Mouse (Mus musculus) hindbrain, embryonic 12.5 days (tissue): Measurements from ENCODE around the gene March8. TPM values are rescaled to one million over a fixed set of nuclear protein-coding genes. Genes with fewer than 3 reads are reported as not detected.

Experiments
- ATAC-seq: fragments of 200-750 bp; cut with Nextera tagmentation; 2 replicates; pipeline ENCODE4 v1.8.0; 2017; ENCODE audit warnings: moderate TSS enrichment; ENCODE audit not compliant: low FRiP score
- H3K27ac ChIP-seq: fragments of 300-500 bp; sonication (generic); 2 replicates; pipeline ENCODE4 v1.5.1; 2016; ENCODE audit warnings: mild to moderate bottlenecking
- H3K27me3 ChIP-seq: fragments of 300-500 bp; sonication (generic); 2 replicates; pipeline ENCODE4 v1.6.1; 2016; ENCODE audit warnings: mild to moderate bottlenecking
- H3K36me3 ChIP-seq: fragments of 300-500 bp; sonication (generic); 2 replicates; pipeline ENCODE4 v1.6.1; 2016; ENCODE audit warnings: mild to moderate bottlenecking
- H3K4me1 ChIP-seq: fragments of 300-500 bp; sonication (generic); 2 replicates; pipeline ENCODE4 v1.6.1; 2016
- H3K4me2 ChIP-seq: fragments of 300-500 bp; sonication (generic); replicated peaks from 2 replicates; pipeline ENCODE4 v1.6.1; 2016; ENCODE audit warnings: mild to moderate bottlenecking
- H3K4me3 ChIP-seq: fragments of 300-500 bp; sonication (generic); 2 replicates; pipeline ENCODE4 v1.5.1; 2016; ENCODE audit warnings: mild to moderate bottlenecking
- H3K9ac ChIP-seq: fragments of 300-500 bp; sonication (generic); 2 replicates; pipeline ENCODE4 v1.6.1; 2016; ENCODE audit warnings: mild to moderate bottlenecking, moderate library complexity
- H3K9me3 ChIP-seq: fragments of 300-500 bp; sonication (generic); replicated peaks from 2 replicates; pipeline ENCODE4 v1.6.1; 2016; ENCODE audit warnings: mild to moderate bottlenecking
- WGBS: fragments of 180-500 bp; shearing (Covaris S2); methylation state at CpG from one replicate; pipeline ENCODE4 v1.1.7; 2016; 5-methylcytosine and 5-hydroxymethylcytosine counted together
- polyA plus RNA-seq: library from polyadenylated mRNA; unstranded; fragments of >200 nt; fragmentation: Nextera tagmentation; extraction: Ambion mirVana; gene quantifications from 2 replicates; pipeline ENCODE4 v1.2.1, GENCODE M21; 2016

March8 gene
- polyA plus RNA-seq, 1 experiment from 2014 or later: 65.0 TPM

- WGBS: 94% methylated on average over 12 of the region's 12 CpGs
- ATAC-seq: no peak
- Histone ChIP-seq H3K9ac (no peak overlapping the region), H3K36me3 (peaks cover 23% of the 10 kb centered on the region; the same call in 1 of the 2 replicates), H3K27ac (no peak overlapping the region), H3K9me3 (no peaks in the 10 kb centered on the region), H3K27me3 (no peaks in the 10 kb centered on the region), H3K4me1 (peaks cover 40% of the 10 kb centered on the region), H3K4me2 (no peak overlapping the region), H3K4me3 (no peak overlapping the region)
Observed at GRCm38 (mm10) chr6:116401746-116402423, 64.1 kb downstream of the March8 start.

GRCm38 (mm10) chr6:116402426-116402825 is 64.6 kb downstream of the March8 start:
- no peak for ATAC-seq
- Histone ChIP-seq H3K27ac (no peak overlapping the region), H3K27me3 (no peaks in the 10 kb centered on the region), H3K4me1 (peaks cover 35% of the 10 kb centered on the region), H3K9me3 (no peaks in the 10 kb centered on the region), H3K9ac (no peak overlapping the region), H3K4me3 (no peak overlapping the region), H3K4me2 (no peak overlapping the region), H3K36me3 (peaks cover 25% of the 10 kb centered on the region; the same call in 1 of the 2 replicates)
- WGBS: 92% methylated on average over 3 of the region's 3 CpGs

GRCm38 (mm10) chr6:116405243-116405642 is 67.4 kb downstream of the March8 start:
- Histone ChIP-seq H3K4me3 (no peak overlapping the region), H3K36me3 (peaks cover 34% of the 10 kb centered on the region), H3K9ac (no peak overlapping the region), H3K27me3 (no peaks in the 10 kb centered on the region), H3K27ac (peak overlapping the region; percentile 58), H3K4me2 (no peak overlapping the region), H3K4me1 (peaks cover 23% of the 10 kb centered on the region), H3K9me3 (no peaks in the 10 kb centered on the region)
- 28% methylated on average over 9 of the region's 9 CpGs for WGBS
- peak; percentile 71 for ATAC-seq

- no peaks in the 10 kb centered on the region for H3K9me3 ChIP-seq
- peaks cover 39% of the 10 kb centered on the region for H3K36me3 ChIP-seq
- WGBS: 70% methylated on average over 5 of the region's 5 CpGs
- no peak overlapping the region for H3K4me3 ChIP-seq
- H3K4me2 ChIP-seq: no peak overlapping the region
- peak overlapping the region; percentile 58 for H3K27ac ChIP-seq
- ATAC-seq: no peak; the same call in 1 of the 2 replicates
- H3K4me1 ChIP-seq: peaks cover 23% of the 10 kb centered on the region
- H3K9ac ChIP-seq: no peak overlapping the region
- H3K27me3 ChIP-seq: no peaks in the 10 kb centered on the region
Observed at GRCm38 (mm10) chr6:116405715-116406114, 67.9 kb downstream of the March8 start.

- Histone ChIP-seq H3K27me3 (no peaks in the 10 kb centered on the region), H3K4me3 (no peak overlapping the region), H3K4me2 (no peak overlapping the region), H3K4me1 (peaks cover 23% of the 10 kb centered on the region), H3K36me3 (peaks cover 37% of the 10 kb centered on the region), H3K9me3 (no peaks in the 10 kb centered on the region), H3K27ac (no peak overlapping the region), H3K9ac (no peak overlapping the region)
- WGBS: 79% methylated on average over 2 of the region's 2 CpGs
- ATAC-seq: no peak
Observed at GRCm38 (mm10) chr6:116406152-116406551, 68.3 kb downstream of the March8 start.

GRCm38 (mm10) chr6:116406680-116407079 is 68.9 kb downstream of the March8 start:
- ATAC-seq: no peak
- Histone ChIP-seq H3K4me3 (no peak overlapping the region), H3K36me3 (peaks cover 33% of the 10 kb centered on the region), H3K4me2 (no peak overlapping the region), H3K4me1 (peaks cover 23% of the 10 kb centered on the region), H3K9ac (no peak overlapping the region), H3K9me3 (no peaks in the 10 kb centered on the region), H3K27me3 (no peaks in the 10 kb centered on the region), H3K27ac (no peak overlapping the region)
- 65% methylated on average over 5 of the region's 5 CpGs for WGBS

- no peak overlapping the region for H3K4me3 ChIP-seq
- ATAC-seq: no peak
- 92% methylated on average over 4 of the region's 4 CpGs for WGBS
- H3K9me3 ChIP-seq: no peaks in the 10 kb centered on the region
- H3K27ac ChIP-seq: no peak overlapping the region
- H3K4me2 ChIP-seq: no peak overlapping the region
- no peak overlapping the region for H3K9ac ChIP-seq
- H3K36me3 ChIP-seq: peaks cover 28% of the 10 kb centered on the region
- peaks cover 23% of the 10 kb centered on the region for H3K4me1 ChIP-seq
- no peaks in the 10 kb centered on the region for H3K27me3 ChIP-seq
Observed at GRCm38 (mm10) chr6:116407216-116407615, 69.4 kb downstream of the March8 start.

GRCm38 (mm10) chr6:116407956-116408657 is 70.3 kb downstream of the March8 start:
- H3K27me3 ChIP-seq: no peaks in the 10 kb centered on the region
- no peaks in the 10 kb centered on the region for H3K9me3 ChIP-seq
- no peak overlapping the region for H3K4me3 ChIP-seq
- no peak overlapping the region for H3K9ac ChIP-seq
- WGBS: 87% methylated on average over 6 of the region's 6 CpGs
- H3K36me3 ChIP-seq: peaks cover 31% of the 10 kb centered on the region
- no peak for ATAC-seq
- no peak overlapping the region for H3K4me2 ChIP-seq
- peaks cover 23% of the 10 kb centered on the region for H3K4me1 ChIP-seq
- no peak overlapping the region for H3K27ac ChIP-seq

GRCm38 (mm10) chr6:116410436-116410835 is 72.6 kb downstream of the March8 start:
- H3K27me3 ChIP-seq: no peaks in the 10 kb centered on the region
- WGBS: 96% methylated on average over 10 of the region's 10 CpGs
- H3K9ac ChIP-seq: no peak overlapping the region
- no peak for ATAC-seq
- no peak overlapping the region for H3K4me3 ChIP-seq
- H3K36me3 ChIP-seq: peaks cover 29% of the 10 kb centered on the region
- H3K4me2 ChIP-seq: no peak overlapping the region
- no peak overlapping the region for H3K27ac ChIP-seq
- no peaks in the 10 kb centered on the region for H3K9me3 ChIP-seq
- H3K4me1 ChIP-seq: peaks cover 11% of the 10 kb centered on the region

- no peaks in the 10 kb centered on the region; the same call in 1 of the 2 replicates for H3K4me1 ChIP-seq
- no peak overlapping the region for H3K27ac ChIP-seq
- H3K4me3 ChIP-seq: no peak overlapping the region
- no peak overlapping the region for H3K9ac ChIP-seq
- no peaks in the 10 kb centered on the region for H3K9me3 ChIP-seq
- H3K27me3 ChIP-seq: no peaks in the 10 kb centered on the region
- peaks cover 29% of the 10 kb centered on the region for H3K36me3 ChIP-seq
- no peak for ATAC-seq
- 67% methylated on average over 3 of the region's 3 CpGs for WGBS
- no peak overlapping the region for H3K4me2 ChIP-seq
Observed at GRCm38 (mm10) chr6:116411716-116412115, 73.9 kb downstream of the March8 start.

- H3K27me3 ChIP-seq: no peaks in the 10 kb centered on the region
- ATAC-seq: no peak
- H3K4me2 ChIP-seq: no peak overlapping the region
- H3K4me3 ChIP-seq: no peak overlapping the region
- no peak overlapping the region for H3K9ac ChIP-seq
- no peak overlapping the region for H3K27ac ChIP-seq
- no peaks in the 10 kb centered on the region; the same call in 1 of the 2 replicates for H3K4me1 ChIP-seq
- 93% methylated on average over 14 of the region's 14 CpGs for WGBS
- H3K36me3 ChIP-seq: peaks cover 24% of the 10 kb centered on the region
- H3K9me3 ChIP-seq: no peaks in the 10 kb centered on the region
Observed at GRCm38 (mm10) chr6:116412546-116413325, 74.9 kb downstream of the March8 start.

- Histone ChIP-seq H3K9ac (no peak overlapping the region), H3K27me3 (no peaks in the 10 kb centered on the region), H3K27ac (no peak overlapping the region), H3K4me1 (peaks cover 2% of the 10 kb centered on the region; the same call in 1 of the 2 replicates), H3K4me2 (no peak overlapping the region), H3K36me3 (peaks cover 18% of the 10 kb centered on the region; the same call in 1 of the 2 replicates), H3K4me3 (no peak overlapping the region), H3K9me3 (no peaks in the 10 kb centered on the region)
- 83% methylated on average over 12 of the region's 12 CpGs for WGBS
- no peak for ATAC-seq
Observed at GRCm38 (mm10) chr6:116415126-116415676, 77.4 kb downstream of the March8 start.
